Mouse (Mus musculus) layer of hippocampus, adult 2 months (tissue): Measurements from ENCODE around the gene Actr10. TPM values are rescaled to one million over a fixed set of nuclear protein-coding genes. Genes with fewer than 3 reads are reported as not detected.

Experiments
- DNase-seq, 2 experiments: peaks; one replicate each; pipeline ENCODE4 v3.0.0; 2022; ENCODE audit warnings: low spot score in 2 of 2
- H3K27ac ChIP-seq: fragments of 200-600 bp; 2 replicates; pipeline ENCODE4 v1.8.1; 2022
- H3K4me3 ChIP-seq: fragments of 200-600 bp; 2 replicates; pipeline ENCODE4 v1.8.1; 2022; ENCODE audit warnings: mild to moderate bottlenecking
- CTCF ChIP-seq: fragments of 200-600 bp; conservative IDR thresholded peaks from 2 replicates; pipeline ENCODE4 v1.8.1; 2022; ENCODE audit warnings: antibody characterized with exemption, mild to moderate bottlenecking, moderate library complexity
- total RNA-seq, 2 experiments: library from RNA; stranded (reverse); gene quantifications; 2 replicates each; pipeline ENCODE4 v1.2.3; 2021

Actr10 gene
- total RNA-seq, 2 experiments from 2014 or later: 160 to 172 TPM

GRCm38 (mm10) chr12:71006901-71007300, 69.2 kb downstream of the Actr10 start:
- DNase-seq: no peak
- H3K4me3 ChIP-seq: no peak overlapping the region
- 0 out of 2 replicates have a peak overlapping the region, but pooled peaks have one; percentile 23 for H3K27ac ChIP-seq
- TF ChIP-seq CTCF: no peak

DNA sequence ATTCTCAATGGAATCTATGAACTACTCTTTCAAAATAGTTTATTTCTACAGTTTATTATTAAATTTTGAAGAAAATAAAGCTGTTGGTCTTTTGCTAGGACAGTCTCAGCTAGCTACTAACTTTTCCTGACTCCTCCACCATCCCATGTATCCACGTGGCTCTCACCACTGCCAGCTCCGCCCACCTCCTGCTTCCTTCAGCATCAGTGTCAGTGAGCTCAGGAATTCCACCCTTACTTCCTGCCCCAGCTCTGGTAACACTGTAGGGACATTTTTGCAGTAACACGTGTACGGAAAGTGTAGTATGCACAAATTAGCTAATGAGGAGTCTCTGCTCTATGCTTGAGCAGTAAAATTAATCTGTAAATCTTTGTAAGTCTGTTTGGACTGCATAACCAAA, 72.1 kb downstream of the Actr10 start:
- no peak overlapping the region for H3K4me3 ChIP-seq
- no peak for DNase-seq
- no peak for TF ChIP-seq CTCF
- H3K27ac ChIP-seq: no peak overlapping the region

Other genes with a start within 250 kb of the Actr10 start
- 10 to 100 TPM; 17.6 to 18.4 TPM for gene Frmd6, start 112.3 kb upstream of the Actr10 start, total RNA-seq
- gene Psma3, start 36.8 kb downstream of the Actr10 start, total RNA-seq: 100 to 1,000 TPM; 193 to 200 TPM
- 10 to 100 TPM; 37.3 to 40.2 TPM for gene Arid4a, start 78.1 kb downstream of the Actr10 start, total RNA-seq
- gene Tomm20l, start 173.6 kb downstream of the Actr10 start, total RNA-seq: not detected
- 10 to 100 TPM; 61.7 to 69.7 TPM for gene Timm9, start 198.8 kb downstream of the Actr10 start, total RNA-seq
- gene 2700049A03Rik, start 199.0 kb downstream of the Actr10 start, total RNA-seq: 1 to 10 TPM; 7.5 to 9.0 TPM